19 mouse cellular contexts compared by ENCODE assay signal in genomic region chr2:59252818-59253217, GRCm38 (mm10).
DNase-seq lines count a peak whose midpoint lies in the region; ATAC-seq and TF ChIP-seq lines count a peak whose summit lies in the region.
"Had no signal": no experiment of that assay in that cellular context is flagged by ENCODE, and none has a peak within 500 bp of the region (broad histone marks: within the 10 kb centered on the region; RNA-seq: fewer than 3 reads in every experiment).

No protein-coding gene starts in this region.

- no peaks in the 10 kb centered on the region for H3K36me3 ChIP-seq in embryonic facial prominence, embryonic 11.5 days (replicated peaks; ENCODE audit: control insufficient read depth, insufficient read depth, low read depth, low read length)
- H3K36me3 ChIP-seq in embryonic facial prominence, embryonic 10.5 days (replicated peaks), result no peaks in the 10 kb centered on the region
- no peaks in the 10 kb centered on the region for H3K36me3 ChIP-seq in hindbrain, embryonic 13.5 days
- no peaks in the 10 kb centered on the region for H3K36me3 ChIP-seq in hindbrain, embryonic 16.5 days (ENCODE audit: control insufficient read depth, insufficient read depth, low read length)
- no peaks in the 10 kb centered on the region for H3K36me3 ChIP-seq in midbrain, embryonic 13.5 days
- no peaks in the 10 kb centered on the region for H3K36me3 ChIP-seq in midbrain, postnatal 0 days (ENCODE audit: insufficient read depth, low read length)
- H3K36me3 ChIP-seq: forebrain, embryonic 15.5 days; heart, embryonic 15.5 days had no signal

- peak; percentile 65; the same call in 1 of the 2 replicates for ATAC-seq in embryonic facial prominence, embryonic 11.5 days (replicated peaks; ENCODE audit: insufficient number of reproducible peaks, low FRiP score, low TSS enrichment, low read depth)
- peak; percentile 54; the same call in 1 of the 2 replicates for ATAC-seq in hindbrain, embryonic 13.5 days (ENCODE audit: low FRiP score)
- no peak for ATAC-seq in hindbrain, embryonic 16.5 days
- 0 out of 2 replicates have a peak, but pooled peaks have one; percentile 43 for ATAC-seq in midbrain, embryonic 13.5 days
- no peak for ATAC-seq in midbrain, postnatal 0 days (ENCODE audit: low FRiP score)
- 0 out of 2 replicates have a peak, but pooled peaks have one; percentile 22 for ATAC-seq in monocyte, adult 5-6 weeks (replicated peaks; ENCODE audit: insufficient number of reproducible peaks, low FRiP score, low TSS enrichment, poor library complexity, severe bottlenecking)
- ATAC-seq: forebrain, embryonic 15.5 days; hindbrain, postnatal 0 days had no signal

- H3K4me2 ChIP-seq in embryonic facial prominence, embryonic 11.5 days (ENCODE audit: low read depth, low read length), result no peak overlapping the region
- H3K4me2 ChIP-seq in hindbrain, embryonic 13.5 days, result no peak overlapping the region
- H3K4me2 ChIP-seq in hindbrain, embryonic 16.5 days (ENCODE audit: low read length), result no peak overlapping the region
- H3K4me2 ChIP-seq in midbrain, embryonic 13.5 days (replicated peaks), result no peak overlapping the region
- H3K4me2 ChIP-seq in midbrain, postnatal 0 days (ENCODE audit: low read depth, low read length, poor library complexity, severe bottlenecking), result no peak overlapping the region
- H3K4me2 ChIP-seq: forebrain, embryonic 15.5 days; heart, embryonic 11.5 days; heart, embryonic 15.5 days had no signal

- no peak for DNase-seq in embryonic facial prominence, embryonic 11.5 days (ENCODE audit: low spot score)
- DNase-seq in embryonic facial prominence, embryonic 10.5 days (ENCODE audit: low spot score), result no peak
- no peak for DNase-seq in midbrain, postnatal 0 days (ENCODE audit: low spot score)
- no peak for DNase-seq in ovary, adult 18-20 months (ENCODE audit: low spot score)
- DNase-seq: adrenal gland, postnatal 10 days; cerebellum, adult 11-12 months; cerebellum, adult 9-10 months; cerebellum, postnatal 36 days; gastrocnemius, postnatal 36 days; heart, adult 18-20 months; heart, postnatal 14 days had no signal

- no peak overlapping the region for H3K4me3 ChIP-seq in embryonic facial prominence, embryonic 11.5 days (ENCODE audit: low read depth, low read length)
- no peak overlapping the region for H3K4me3 ChIP-seq in embryonic facial prominence, embryonic 10.5 days
- H3K4me3 ChIP-seq in hindbrain, embryonic 13.5 days, result no peak overlapping the region
- no peak overlapping the region for H3K4me3 ChIP-seq in hindbrain, embryonic 16.5 days (ENCODE audit: low read length)
- H3K4me3 ChIP-seq in midbrain, embryonic 13.5 days (replicated peaks), result no peak overlapping the region
- H3K4me3 ChIP-seq in midbrain, postnatal 0 days (ENCODE audit: low read depth, low read length), result no peak overlapping the region
- H3K4me3 ChIP-seq: forebrain, embryonic 15.5 days; heart, embryonic 15.5 days had no signal

- no peaks in the 10 kb centered on the region for H3K4me1 ChIP-seq in embryonic facial prominence, embryonic 11.5 days (ENCODE audit: control insufficient read depth, insufficient read depth, low read length)
- H3K4me1 ChIP-seq in embryonic facial prominence, embryonic 10.5 days, result no peaks in the 10 kb centered on the region; the same call in 1 of the 2 replicates
- 0 out of 2 replicates have a peak, but pooled peaks cover 3% of the 10 kb centered on the region for H3K4me1 ChIP-seq in hindbrain, embryonic 13.5 days (replicated peaks)
- H3K4me1 ChIP-seq in hindbrain, embryonic 16.5 days (ENCODE audit: control insufficient read depth, insufficient read depth, low read depth, low read length), result no peaks in the 10 kb centered on the region
- H3K4me1 ChIP-seq in midbrain, embryonic 13.5 days (replicated peaks), result 0 out of 2 replicates have a peak, but pooled peaks cover 4% of the 10 kb centered on the region
- no peaks in the 10 kb centered on the region for H3K4me1 ChIP-seq in midbrain, postnatal 0 days (ENCODE audit: insufficient read depth, low read length)
- H3K4me1 ChIP-seq: heart, embryonic 15.5 days had no signal

- H3K27ac ChIP-seq in embryonic facial prominence, embryonic 11.5 days (replicated peaks; ENCODE audit: low read depth, low read length), result no peak overlapping the region
- no peak overlapping the region for H3K27ac ChIP-seq in embryonic facial prominence, embryonic 10.5 days (replicated peaks)
- no peak overlapping the region for H3K27ac ChIP-seq in hindbrain, embryonic 13.5 days
- no peak overlapping the region for H3K27ac ChIP-seq in hindbrain, embryonic 16.5 days (ENCODE audit: low read depth, low read length)
- H3K27ac ChIP-seq in midbrain, embryonic 13.5 days, result no peak overlapping the region
- no peak overlapping the region for H3K27ac ChIP-seq in midbrain, postnatal 0 days (ENCODE audit: low read depth, low read length)
- H3K27ac ChIP-seq: forebrain, embryonic 15.5 days; heart, embryonic 15.5 days; hindbrain, postnatal 0 days had no signal

- TF ChIP-seq CTCF in midbrain, postnatal 0 days (IDR thresholded peaks at IDR 0.05), result no peak

- no peaks in the 10 kb centered on the region for H3K9me3 ChIP-seq in embryonic facial prominence, embryonic 11.5 days (replicated peaks; ENCODE audit: control insufficient read depth, low read length)
- H3K9me3 ChIP-seq in embryonic facial prominence, embryonic 10.5 days, result no peaks in the 10 kb centered on the region
- H3K9me3 ChIP-seq in hindbrain, embryonic 13.5 days, result no peaks in the 10 kb centered on the region
- H3K9me3 ChIP-seq in hindbrain, embryonic 16.5 days (ENCODE audit: control insufficient read depth, low read length), result no peaks in the 10 kb centered on the region
- H3K9me3 ChIP-seq in midbrain, embryonic 13.5 days, result no peaks in the 10 kb centered on the region
- no peaks in the 10 kb centered on the region for H3K9me3 ChIP-seq in midbrain, postnatal 0 days (ENCODE audit: low read length)
- H3K9me3 ChIP-seq: forebrain, embryonic 15.5 days; heart, embryonic 15.5 days had no signal

- no peaks in the 10 kb centered on the region for H3K27me3 ChIP-seq in embryonic facial prominence, embryonic 11.5 days (ENCODE audit: control insufficient read depth, insufficient read depth, low read length)
- no peaks in the 10 kb centered on the region for H3K27me3 ChIP-seq in embryonic facial prominence, embryonic 10.5 days (replicated peaks; ENCODE audit: low read depth, poor library complexity, severe bottlenecking)
- H3K27me3 ChIP-seq in hindbrain, embryonic 13.5 days, result no peaks in the 10 kb centered on the region
- no peaks in the 10 kb centered on the region for H3K27me3 ChIP-seq in hindbrain, embryonic 16.5 days (replicated peaks; ENCODE audit: control insufficient read depth, insufficient read depth, low read length)
- no peaks in the 10 kb centered on the region for H3K27me3 ChIP-seq in midbrain, embryonic 13.5 days
- no peaks in the 10 kb centered on the region for H3K27me3 ChIP-seq in midbrain, postnatal 0 days (ENCODE audit: insufficient read depth, low read length)
- H3K27me3 ChIP-seq: forebrain, embryonic 15.5 days; heart, embryonic 15.5 days had no signal

- no peak overlapping the region for H3K9ac ChIP-seq in embryonic facial prominence, embryonic 11.5 days (replicated peaks; ENCODE audit: low read length)
- H3K9ac ChIP-seq in hindbrain, embryonic 13.5 days, result no peak overlapping the region
- no peak overlapping the region for H3K9ac ChIP-seq in hindbrain, embryonic 16.5 days (ENCODE audit: low read depth, low read length)
- no peak overlapping the region for H3K9ac ChIP-seq in midbrain, embryonic 13.5 days (replicated peaks)
- no peak overlapping the region for H3K9ac ChIP-seq in midbrain, postnatal 0 days (replicated peaks; ENCODE audit: low read length, poor library complexity, severe bottlenecking)
- H3K9ac ChIP-seq: forebrain, embryonic 15.5 days; heart, embryonic 15.5 days had no signal

Comparison
In these comparisons a context has a peak if more than half of its experiments do, and no peak if none do; other contexts are left out.
1. ATAC-seq: peak in embryonic facial prominence, embryonic 11.5 days (single experiment), hindbrain, embryonic 13.5 days (single experiment), midbrain, embryonic 13.5 days (single experiment) and monocyte, adult 5-6 weeks (single experiment); none in hindbrain, embryonic 16.5 days (single experiment) and midbrain, postnatal 0 days (single experiment).